Mouse (Mus musculus) thymus, adult 2 months (tissue): ENCODE results near the gene Ccdc88c.

ENCODE experiments used
- CTCF ChIP-seq: fragments of 200-500 bp; IDR thresholded peaks from 2 replicates; pipeline ENCODE4 v1.5.1; 2012; ENCODE audit warnings: mild to moderate bottlenecking, control low read depth, low read length, moderate library complexity, borderline replicate concordance; ENCODE audit not compliant: control insufficient read depth, poor library complexity, insufficient read depth; ENCODE audit errors: extremely low read depth
- POLR2A ChIP-seq: fragments of 200-500 bp; IDR thresholded peaks from 2 replicates; pipeline ENCODE4 v1.6.1; 2012; ENCODE audit warnings: mild to moderate bottlenecking, low read length, control low read depth, moderate library complexity; ENCODE audit not compliant: control insufficient read depth, poor library complexity, insufficient read depth; ENCODE audit errors: extremely low read depth

DNA sequence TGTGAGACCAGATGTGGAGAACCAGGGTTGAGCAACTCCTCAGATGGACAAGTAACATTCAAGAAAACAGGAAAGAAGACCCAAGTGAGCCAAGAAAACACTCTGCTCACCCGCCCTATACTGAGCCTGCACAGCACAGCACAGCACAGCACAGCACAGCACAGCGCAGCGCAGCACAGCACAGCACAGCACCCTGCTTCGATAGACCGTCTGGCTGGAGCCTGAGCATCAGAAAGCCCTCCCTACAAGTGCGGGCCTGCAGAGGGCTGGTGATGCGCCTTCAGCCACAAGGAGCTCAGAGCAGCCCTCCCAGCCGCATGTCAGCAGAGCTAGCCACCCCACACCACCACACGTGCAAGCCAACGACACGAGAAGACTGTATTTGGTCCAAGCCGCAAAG is 61.5 kb downstream of the Ccdc88c start:
- TF ChIP-seq CTCF (no peak), POLR2A (no peak)
